Mouse (Mus musculus): ENCODE data around the gene Lmf1.

DNA sequence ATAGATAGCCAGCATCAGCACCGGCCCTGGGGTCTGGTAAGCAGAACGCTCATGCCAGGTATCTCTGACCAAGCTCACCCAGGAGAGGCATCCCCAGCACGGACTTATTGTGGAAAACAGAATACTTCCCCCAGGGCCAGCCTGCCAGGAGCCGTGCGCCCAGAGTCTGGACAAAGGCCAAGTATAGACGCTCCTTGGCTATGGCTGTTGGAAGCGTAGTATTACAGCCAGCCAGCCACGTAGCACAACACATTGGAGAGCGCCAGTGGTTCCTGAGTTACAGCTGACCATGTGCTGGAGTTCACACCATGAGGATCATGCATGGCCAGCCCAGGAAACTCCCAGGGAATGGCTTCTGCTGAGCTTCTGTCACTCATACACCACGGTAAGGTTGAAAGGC lies 55.2 kb downstream of the Lmf1 start:
- TF ChIP-seq GATA1 (IDR thresholded peaks at IDR 0.05; ENCODE audit: borderline replicate concordance, low read length) (no peak), FLI1 (IDR thresholded peaks at IDR 0.05; ENCODE audit: low read length) (no peak)

All from megakaryocyte, embryonic 14.5 days (primary cell).